Mouse (Mus musculus): ENCODE measurements at regions not wholly inside any gene's neighbourhood (a gene's known extent, or its start where the extent isn't known, plus 50 kb on each side); places are given as distances from the start of the nearest gene placed in this dataset.

DNA sequence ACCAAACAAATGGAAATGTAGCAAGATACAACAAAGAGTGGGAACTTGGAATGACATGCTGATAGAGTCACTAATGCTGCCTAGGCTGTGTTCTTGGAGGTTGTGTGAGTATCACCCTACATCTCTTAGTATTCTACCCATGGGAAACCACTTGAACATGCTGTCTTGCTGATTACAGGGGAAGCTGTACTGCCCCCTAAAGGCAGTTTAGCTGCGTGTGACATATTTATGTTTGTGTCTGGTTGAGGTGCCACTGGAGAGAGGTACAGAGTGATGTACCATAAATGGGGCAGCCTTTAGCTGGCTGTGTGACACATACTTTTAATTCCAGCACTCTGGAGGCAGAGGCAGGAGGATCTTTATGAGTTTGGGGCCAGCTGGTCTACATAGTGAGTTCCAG is 73.0 kb upstream of the Vps8 start:
- TF ChIP-seq CTCF (IDR thresholded peaks at IDR 0.05; ENCODE audit: low read depth) (peak; percentile 67), EP300 (IDR thresholded peaks at IDR 0.05; ENCODE audit: low read depth) (no peak)

All from liver, embryonic 14.5 days (tissue).